Mouse (Mus musculus): Measurements from ENCODE around the gene Dner. TPM values are rescaled to one million over a fixed set of nuclear protein-coding genes. Genes with fewer than 3 reads are reported as not detected.

Gene Dner
- polyA plus RNA-seq, 1 experiment from 2014 or later = not detected

- H3K27me3 ChIP-seq = peaks cover 25% of the 10 kb centered on the region
- no peak for TF ChIP-seq CTCF (IDR thresholded peaks at IDR 0.05)
- in situ Hi-C loops (cut with MboI; ENCODE audit: low pct_unique_long_range_greater_than_20kb) = no loop called here
- DNase-seq (ENCODE audit: low read depth, low spot score) = no peak
- ChIA-PET CTCF (no interaction called here), POLR2A (no interaction called here)
- ATAC-seq = no peak
These were observed 67.8 kb downstream of the Dner start for GRCm38 (mm10) chr1:84628244-84628643.

- no peak for DNase-seq (ENCODE audit: low read depth, low spot score)
- ATAC-seq = no peak
- CTCF ChIA-PET = no interaction called here
- POLR2A ChIA-PET = no interaction called here
- TF ChIP-seq CTCF (IDR thresholded peaks at IDR 0.05) = no peak
- in situ Hi-C loops (cut with MboI; ENCODE audit: low pct_unique_long_range_greater_than_20kb) = no loop called here
- H3K27me3 ChIP-seq = peaks cover 16% of the 10 kb centered on the region
These were observed 73.0 kb downstream of the Dner start for GRCm38 (mm10) chr1:84622978-84623554.

- ChIA-PET CTCF (no interaction called here), POLR2A (no interaction called here)
- no peak for ATAC-seq
- TF ChIP-seq CTCF (IDR thresholded peaks at IDR 0.05) = no peak
- in situ Hi-C loops (cut with MboI; ENCODE audit: low pct_unique_long_range_greater_than_20kb) = no loop called here
- no peak for DNase-seq (ENCODE audit: low read depth, low spot score)
- peaks cover 9% of the 10 kb centered on the region for H3K27me3 ChIP-seq
These were observed 74.7 kb downstream of the Dner start for GRCm38 (mm10) chr1:84621308-84621707.

GRCm38 (mm10) chr1:84619131-84619760, 76.8 kb downstream of the Dner start:
- CTCF ChIA-PET = interaction anchor here (1.3 kb wide), 1 partner anchor 22 kb away, joined by 3 read pairs; no protein-coding TSS in a partner anchor
- TF ChIP-seq CTCF (IDR thresholded peaks at IDR 0.05) = no peak
- DNase-seq (ENCODE audit: low read depth, low spot score) = no peak

GRCm38 (mm10) chr1:84618094-84618493, 77.9 kb downstream of the Dner start:
- in situ Hi-C loops (cut with MboI; ENCODE audit: low pct_unique_long_range_greater_than_20kb) = no loop called here
- TF ChIP-seq CTCF (IDR thresholded peaks at IDR 0.05) = no peak
- no peak for DNase-seq (ENCODE audit: low read depth, low spot score)
- ChIA-PET POLR2A (interaction anchor here (0.6 kb wide), 1 partner anchor 1198 kb away, joined by 4 read pairs; no protein-coding TSS in a partner anchor), CTCF (interaction anchor here (1.3 kb wide), 1 partner anchor 23 kb away, joined by 3 read pairs; no protein-coding TSS in a partner anchor)
- peaks cover 7% of the 10 kb centered on the region for H3K27me3 ChIP-seq
- ATAC-seq = no peak

More at GRCm38 (mm10) chr1:84619131-84619760, 76.8 kb downstream of the Dner start:
- POLR2A ChIA-PET = interaction anchor here (1.0 kb wide), 1 partner anchor 23 kb away, joined by 3 read pairs; no protein-coding TSS in a partner anchor
- in situ Hi-C loops (cut with MboI; ENCODE audit: low pct_unique_long_range_greater_than_20kb) = no loop called here
- no peak for ATAC-seq
- H3K27me3 ChIP-seq = peaks cover 6% of the 10 kb centered on the region

GRCm38 (mm10) chr1:84616133-84616532, 79.9 kb downstream of the Dner start:
- ATAC-seq = no peak
- in situ Hi-C loops (cut with MboI; ENCODE audit: low pct_unique_long_range_greater_than_20kb) = no loop called here
- DNase-seq (ENCODE audit: low read depth, low spot score) = no peak

GRCm38 (mm10) chr1:84614596-84614995, 81.4 kb downstream of the Dner start:
- in situ Hi-C loops (cut with MboI; ENCODE audit: low pct_unique_long_range_greater_than_20kb) = no loop called here
- ATAC-seq (no peak), DNase-seq (ENCODE audit: low read depth, low spot score) (no peak)
- ChIA-PET CTCF (no interaction called here), POLR2A (no interaction called here)
- H3K27me3 ChIP-seq = peaks cover 13% of the 10 kb centered on the region
- no peak for TF ChIP-seq CTCF (IDR thresholded peaks at IDR 0.05)

More at GRCm38 (mm10) chr1:84616133-84616532, 79.9 kb downstream of the Dner start:
- ChIA-PET CTCF (no interaction called here), POLR2A (no interaction called here)
- TF ChIP-seq CTCF (IDR thresholded peaks at IDR 0.05) = no peak
- H3K27me3 ChIP-seq = peaks cover 13% of the 10 kb centered on the region

- ATAC-seq (no peak), DNase-seq (ENCODE audit: low read depth, low spot score) (no peak)
- POLR2A ChIA-PET = no interaction called here
- in situ Hi-C loops (cut with MboI; ENCODE audit: low pct_unique_long_range_greater_than_20kb) = no loop called here
- H3K27me3 ChIP-seq = peaks cover 13% of the 10 kb centered on the region
- no peak for TF ChIP-seq CTCF (IDR thresholded peaks at IDR 0.05)
- CTCF ChIA-PET = interaction anchor here (1.6 kb wide), 1 partner anchor 31 kb away, joined by 3 read pairs; no protein-coding TSS in a partner anchor
These were observed 82.9 kb downstream of the Dner start for GRCm38 (mm10) chr1:84613119-84613518.

- no peak for TF ChIP-seq CTCF (IDR thresholded peaks at IDR 0.05)
- ATAC-seq (no peak), DNase-seq (ENCODE audit: low read depth, low spot score) (no peak)
- ChIA-PET CTCF (no interaction called here), POLR2A (no interaction called here)
- in situ Hi-C loops (cut with MboI; ENCODE audit: low pct_unique_long_range_greater_than_20kb) = no loop called here
- peaks cover 13% of the 10 kb centered on the region for H3K27me3 ChIP-seq
These were observed 84.7 kb downstream of the Dner start for GRCm38 (mm10) chr1:84611331-84611730.

GRCm38 (mm10) chr1:84599025-84599424, 97.0 kb downstream of the Dner start:
- no peak for TF ChIP-seq CTCF (IDR thresholded peaks at IDR 0.05)
- peaks cover 6% of the 10 kb centered on the region for H3K27me3 ChIP-seq
- DNase-seq (ENCODE audit: low read depth, low spot score) (no peak), ATAC-seq (no peak)
- ChIA-PET CTCF (no interaction called here), POLR2A (no interaction called here)
- in situ Hi-C loops (cut with MboI; ENCODE audit: low pct_unique_long_range_greater_than_20kb) = no loop called here

GRCm38 (mm10) chr1:84596023-84596422, 100.0 kb downstream of the Dner start:
- POLR2A ChIA-PET = no interaction called here
- TF ChIP-seq CTCF (IDR thresholded peaks at IDR 0.05) = no peak
- in situ Hi-C loops (cut with MboI; ENCODE audit: low pct_unique_long_range_greater_than_20kb) = no loop called here
- DNase-seq (ENCODE audit: low read depth, low spot score) = no peak
- ATAC-seq = no peak
- H3K27me3 ChIP-seq = peaks cover 6% of the 10 kb centered on the region
- CTCF ChIA-PET = interaction anchor here (2.3 kb wide), 1 partner anchor 14 kb away, joined by 8 read pairs; no protein-coding TSS in a partner anchor

Data from Patski (cell line).